Mouse (Mus musculus) liver, adult 2 months (tissue): ENCODE data around the gene Kcna10.

Experiments
- CTCF ChIP-seq: fragments of 200-500 bp; IDR thresholded peaks from 2 replicates; pipeline ENCODE4 v1.5.1; 2011; ENCODE audit warnings: low read depth, low read length, control low read depth
- POLR2A ChIP-seq: fragments of 200-500 bp; IDR thresholded peaks from 2 replicates; pipeline ENCODE4 v1.6.1; 2011; ENCODE audit warnings: low read length, control low read depth; ENCODE audit not compliant: insufficient read depth; ENCODE audit errors: extremely low read depth

- TF ChIP-seq POLR2A (no peak), CTCF (no peak)
Measured at GRCm38 (mm10) chr3:107169552-107169951, 13.3 kb upstream of the Kcna10 start.
